Mouse (Mus musculus): ENCODE results near the gene Scaper. TPM values are rescaled to one million over a fixed set of nuclear protein-coding genes. Genes with fewer than 3 reads are reported as not detected.

Scaper gene
- polyA plus RNA-seq, 1 experiment: 4.0 TPM

DNA sequence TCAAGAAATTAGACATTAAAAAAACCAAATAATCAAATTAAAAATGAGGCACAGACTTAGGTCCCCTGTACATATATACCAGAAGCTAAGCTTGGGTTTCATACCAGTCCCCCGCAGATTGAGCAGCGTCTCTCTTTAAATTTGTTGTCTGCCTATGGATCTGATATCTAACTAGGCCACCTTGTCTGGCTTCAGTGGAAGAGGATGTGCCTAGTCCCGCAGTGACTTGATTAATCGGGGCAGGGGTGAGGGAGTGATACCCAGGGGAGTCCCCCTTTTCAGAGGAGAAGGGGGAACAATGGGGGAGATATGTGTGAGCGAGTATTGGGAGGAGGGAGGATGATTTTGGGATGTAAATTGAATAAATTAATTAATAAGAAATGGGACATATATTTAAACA is 310.9 kb downstream of the Scaper start:
- Histone ChIP-seq H3K4me1 (ENCODE audit: control insufficient read depth, insufficient read depth, insufficient read length) (no peaks in the 10 kb centered on the region), H3K4me3 (ENCODE audit: extremely low read depth, insufficient read depth, insufficient read length) (no peak overlapping the region), H3K36me3 (ENCODE audit: control insufficient read depth, insufficient read depth, low read length) (no peaks in the 10 kb centered on the region), H3K27me3 (ENCODE audit: control insufficient read depth, insufficient read depth, low read length) (no peaks in the 10 kb centered on the region), H3K27ac (ENCODE audit: insufficient read depth, low read length) (no peak overlapping the region)
- 84% methylated on average over 5 of the region's 5 CpGs for WGBS
- TF ChIP-seq CTCF (IDR thresholded peaks at IDR 0.05; ENCODE audit: extremely low read depth, insufficient read depth, insufficient read length, insufficient replicate concordance): no peak
- no peak for TF ChIP-seq POLR2A (IDR thresholded peaks at IDR 0.05; ENCODE audit: low read depth, low read length)
- no peak for DNase-seq (ENCODE audit: low read depth in 1 of 2, low spot score in 2 of 2)

DNA sequence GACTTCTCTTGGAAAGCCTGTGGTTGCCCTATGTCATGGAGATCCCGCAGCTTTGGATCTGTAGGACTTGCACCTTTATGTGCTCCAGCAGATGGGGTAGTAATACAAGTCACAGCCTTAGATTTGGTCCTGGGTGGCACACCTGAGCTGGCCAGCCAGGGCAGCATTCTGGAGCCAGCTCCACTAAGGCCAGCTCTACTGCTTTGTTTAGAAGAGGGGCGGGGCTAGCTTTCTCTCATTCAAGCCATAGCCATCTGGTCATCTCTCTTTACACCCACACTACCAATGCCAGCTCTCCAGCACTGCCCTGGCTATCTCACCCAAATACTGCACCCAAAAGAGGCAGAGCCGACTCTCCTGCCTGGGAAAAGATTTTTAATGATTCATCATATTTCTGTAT is 323.2 kb downstream of the Scaper start:
- TF ChIP-seq CTCF (IDR thresholded peaks at IDR 0.05; ENCODE audit: extremely low read depth, insufficient read depth, insufficient read length, insufficient replicate concordance) (no peak), POLR2A (IDR thresholded peaks at IDR 0.05; ENCODE audit: low read depth, low read length) (no peak)
- H3K36me3 ChIP-seq (ENCODE audit: control insufficient read depth, insufficient read depth, low read length): no peaks in the 10 kb centered on the region
- WGBS: 90% methylated on average over 3 of the region's 3 CpGs
- no peaks in the 10 kb centered on the region for H3K27me3 ChIP-seq (ENCODE audit: control insufficient read depth, insufficient read depth, low read length)
- no peak for DNase-seq (ENCODE audit: low read depth in 1 of 2, low spot score in 2 of 2)
- no peak overlapping the region for H3K27ac ChIP-seq (ENCODE audit: insufficient read depth, low read length)
- no peak overlapping the region for H3K4me3 ChIP-seq (ENCODE audit: extremely low read depth, insufficient read depth, insufficient read length)
- no peaks in the 10 kb centered on the region for H3K4me1 ChIP-seq (ENCODE audit: control insufficient read depth, insufficient read depth, insufficient read length)

DNA sequence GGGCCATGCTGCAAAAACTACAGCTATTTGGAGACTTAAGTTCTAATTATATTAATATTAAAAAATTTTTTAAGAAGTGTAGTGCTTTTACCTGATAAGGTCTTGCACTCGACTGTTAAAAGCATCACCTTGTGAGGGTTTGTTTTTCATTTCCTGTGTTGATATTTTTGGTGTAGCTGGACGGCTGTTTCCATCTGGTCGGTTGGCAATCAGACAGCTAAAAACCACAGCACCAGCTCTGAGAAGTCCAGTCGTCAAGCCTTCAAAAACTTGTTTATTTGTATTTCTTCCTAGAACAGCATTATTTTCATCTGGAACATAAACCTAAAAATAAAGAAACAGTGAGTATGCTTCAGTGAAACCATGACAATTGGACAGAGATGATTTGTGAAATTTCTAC is 328.2 kb downstream of the Scaper start:
- Histone ChIP-seq H3K27ac (ENCODE audit: insufficient read depth, low read length) (no peak overlapping the region), H3K27me3 (ENCODE audit: control insufficient read depth, insufficient read depth, low read length) (no peaks in the 10 kb centered on the region), H3K4me3 (ENCODE audit: extremely low read depth, insufficient read depth, insufficient read length) (no peak overlapping the region), H3K36me3 (ENCODE audit: control insufficient read depth, insufficient read depth, low read length) (peaks cover 2% of the 10 kb centered on the region), H3K4me1 (ENCODE audit: control insufficient read depth, insufficient read depth, insufficient read length) (no peaks in the 10 kb centered on the region)
- no peak for DNase-seq (ENCODE audit: low read depth in 1 of 2, low spot score in 2 of 2)
- WGBS: 20% methylated on average over 4 of the region's 4 CpGs
- no peak for TF ChIP-seq POLR2A (IDR thresholded peaks at IDR 0.05; ENCODE audit: low read depth, low read length)
- no peak for TF ChIP-seq CTCF (IDR thresholded peaks at IDR 0.05; ENCODE audit: extremely low read depth, insufficient read depth, insufficient read length, insufficient replicate concordance)

GRCm38 (mm10) chr9:55608701-55609531 is 329.0 kb downstream of the Scaper start:
- TF ChIP-seq POLR2A (IDR thresholded peaks at IDR 0.05; ENCODE audit: low read depth, low read length) (no peak), CTCF (IDR thresholded peaks at IDR 0.05; ENCODE audit: extremely low read depth, insufficient read depth, insufficient read length, insufficient replicate concordance) (no peak)
- Histone ChIP-seq H3K27ac (ENCODE audit: insufficient read depth, low read length) (no peak overlapping the region), H3K27me3 (ENCODE audit: control insufficient read depth, insufficient read depth, low read length) (no peaks in the 10 kb centered on the region), H3K4me3 (ENCODE audit: extremely low read depth, insufficient read depth, insufficient read length) (no peak overlapping the region), H3K4me1 (ENCODE audit: control insufficient read depth, insufficient read depth, insufficient read length) (no peaks in the 10 kb centered on the region), H3K36me3 (ENCODE audit: control insufficient read depth, insufficient read depth, low read length) (peaks cover 2% of the 10 kb centered on the region)
- WGBS: 73% methylated on average over 7 of the region's 7 CpGs
- no peak for DNase-seq (ENCODE audit: low read depth in 1 of 2, low spot score in 2 of 2)

DNA sequence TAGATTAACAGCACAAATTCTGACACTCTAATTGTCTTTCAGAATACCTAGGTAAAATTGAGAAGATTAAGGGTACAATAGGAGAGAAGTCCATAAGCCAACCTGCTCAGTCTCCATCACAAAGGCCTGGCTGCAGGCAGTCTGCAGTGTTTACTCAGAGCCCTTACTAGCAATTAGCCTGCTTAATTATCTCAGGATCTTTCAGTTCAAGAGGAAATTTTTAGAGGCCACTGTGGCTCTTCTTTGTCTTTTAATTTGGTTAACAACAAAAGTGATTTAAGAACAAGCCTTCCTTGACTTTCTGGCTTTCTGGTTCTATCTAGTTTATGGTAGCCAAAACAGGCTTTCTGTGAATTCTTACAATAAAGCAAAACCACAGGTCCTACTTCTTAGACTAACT is 339.3 kb downstream of the Scaper start:
- TF ChIP-seq CTCF (IDR thresholded peaks at IDR 0.05; ENCODE audit: extremely low read depth, insufficient read depth, insufficient read length, insufficient replicate concordance) (no peak), POLR2A (IDR thresholded peaks at IDR 0.05; ENCODE audit: low read depth, low read length) (no peak)
- no peak for DNase-seq (ENCODE audit: low read depth in 1 of 2, low spot score in 2 of 2)
- Histone ChIP-seq H3K27me3 (ENCODE audit: control insufficient read depth, insufficient read depth, low read length) (no peaks in the 10 kb centered on the region), H3K27ac (ENCODE audit: insufficient read depth, low read length) (no peak overlapping the region), H3K4me1 (ENCODE audit: control insufficient read depth, insufficient read depth, insufficient read length) (no peaks in the 10 kb centered on the region), H3K36me3 (ENCODE audit: control insufficient read depth, insufficient read depth, low read length) (no peaks in the 10 kb centered on the region), H3K4me3 (ENCODE audit: extremely low read depth, insufficient read depth, insufficient read length) (no peak overlapping the region)

GRCm38 (mm10) chr9:55586141-55586540 is 351.8 kb downstream of the Scaper start:
- no peak for TF ChIP-seq CTCF (IDR thresholded peaks at IDR 0.05; ENCODE audit: extremely low read depth, insufficient read depth, insufficient read length, insufficient replicate concordance)
- no peak for TF ChIP-seq POLR2A (IDR thresholded peaks at IDR 0.05; ENCODE audit: low read depth, low read length)
- no peak for DNase-seq (ENCODE audit: low read depth in 1 of 2, low spot score in 2 of 2)
- Histone ChIP-seq H3K4me3 (ENCODE audit: extremely low read depth, insufficient read depth, insufficient read length) (no peak overlapping the region), H3K27ac (ENCODE audit: insufficient read depth, low read length) (no peak overlapping the region), H3K27me3 (ENCODE audit: control insufficient read depth, insufficient read depth, low read length) (no peaks in the 10 kb centered on the region), H3K4me1 (ENCODE audit: control insufficient read depth, insufficient read depth, insufficient read length) (no peaks in the 10 kb centered on the region), H3K36me3 (ENCODE audit: control insufficient read depth, insufficient read depth, low read length) (no peaks in the 10 kb centered on the region)
- 96% methylated on average over 6 of the region's 6 CpGs for WGBS

DNA sequence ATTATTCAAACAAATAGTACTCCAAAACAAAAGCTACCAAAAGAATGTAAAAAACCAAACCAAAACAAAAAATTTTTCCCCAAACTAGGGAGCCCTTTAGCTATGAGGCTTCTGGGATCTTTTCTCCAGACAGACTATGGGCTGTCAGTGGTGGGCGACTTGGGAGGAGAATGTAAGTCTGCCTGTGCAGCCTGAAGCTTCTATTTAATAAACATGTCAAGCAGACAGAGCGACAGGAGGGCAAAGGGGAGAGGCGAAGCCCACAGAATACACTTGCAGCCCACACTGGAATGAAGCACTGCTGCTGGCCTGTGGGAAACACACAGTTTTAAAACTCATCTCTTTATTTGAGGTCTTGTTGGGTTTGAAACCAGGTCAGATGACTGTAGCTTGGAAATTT is 356.5 kb downstream of the Scaper start:
- H3K4me3 ChIP-seq (ENCODE audit: extremely low read depth, insufficient read depth, insufficient read length): no peak overlapping the region
- no peaks in the 10 kb centered on the region for H3K4me1 ChIP-seq (ENCODE audit: control insufficient read depth, insufficient read depth, insufficient read length)
- WGBS: 81% methylated on average over 3 of the region's 3 CpGs
- TF ChIP-seq POLR2A (IDR thresholded peaks at IDR 0.05; ENCODE audit: low read depth, low read length): no peak
- no peak for TF ChIP-seq CTCF (IDR thresholded peaks at IDR 0.05; ENCODE audit: extremely low read depth, insufficient read depth, insufficient read length, insufficient replicate concordance)
- no peaks in the 10 kb centered on the region for H3K27me3 ChIP-seq (ENCODE audit: control insufficient read depth, insufficient read depth, low read length)
- no peaks in the 10 kb centered on the region for H3K36me3 ChIP-seq (ENCODE audit: control insufficient read depth, insufficient read depth, low read length)
- no peak overlapping the region for H3K27ac ChIP-seq (ENCODE audit: insufficient read depth, low read length)
- DNase-seq (ENCODE audit: low read depth in 1 of 2, low spot score in 2 of 2): no peak

Data from spleen, adult 2 months (tissue).